Mouse (Mus musculus): Measurements from ENCODE around the gene Tbc1d21. TPM values are rescaled to one million over a fixed set of nuclear protein-coding genes. Genes with fewer than 3 reads are reported as not detected.
A peak's percentile ranks its signal among the peaks of the same experiment; 100 is the strongest.

The Tbc1d21 gene
- polyA plus RNA-seq, 1 experiment from 2014 or later, result not detected

GRCm38 (mm10) chr9:58354701-58355100 is 15.6 kb downstream of the Tbc1d21 start:
- no peak overlapping the region for H3K9ac ChIP-seq (ENCODE audit: low read length)
- no peaks in the 10 kb centered on the region for H3K36me3 ChIP-seq (ENCODE audit: control insufficient read depth, insufficient read depth, low read length)
- no peaks in the 10 kb centered on the region for H3K4me1 ChIP-seq (replicated peaks; ENCODE audit: control insufficient read depth, insufficient read depth, low read length)
- H3K9me3 ChIP-seq (ENCODE audit: control insufficient read depth, low read length), result no peaks in the 10 kb centered on the region
- no peak for ATAC-seq (ENCODE audit: low read depth)
- H3K27ac ChIP-seq (ENCODE audit: low read length), result no peak overlapping the region
- H3K27me3 ChIP-seq (ENCODE audit: control insufficient read depth, insufficient read depth, low read depth, low read length), result no peaks in the 10 kb centered on the region
- no peak overlapping the region for H3K4me3 ChIP-seq (ENCODE audit: low read length)
- no peak overlapping the region for H3K4me2 ChIP-seq (ENCODE audit: low read depth, low read length)
- WGBS, result 70% methylated on average over 6 of the region's 6 CpGs

- Histone ChIP-seq H3K27me3 (ENCODE audit: control insufficient read depth, insufficient read depth, low read depth, low read length) (no peaks in the 10 kb centered on the region), H3K4me2 (ENCODE audit: low read depth, low read length) (no peak overlapping the region), H3K36me3 (ENCODE audit: control insufficient read depth, insufficient read depth, low read length) (no peaks in the 10 kb centered on the region), H3K4me1 (replicated peaks; ENCODE audit: control insufficient read depth, insufficient read depth, low read length) (no peaks in the 10 kb centered on the region), H3K27ac (ENCODE audit: low read length) (no peak overlapping the region), H3K9ac (ENCODE audit: low read length) (no peak overlapping the region), H3K4me3 (ENCODE audit: low read length) (no peak overlapping the region), H3K9me3 (ENCODE audit: control insufficient read depth, low read length) (no peaks in the 10 kb centered on the region)
- 76% methylated on average over 6 of the region's 6 CpGs for WGBS
- ATAC-seq (ENCODE audit: low read depth), result no peak
Measured at GRCm38 (mm10) chr9:58353224-58353623, 17.0 kb downstream of the Tbc1d21 start.

- no peaks in the 10 kb centered on the region for H3K9me3 ChIP-seq (ENCODE audit: control insufficient read depth, low read length)
- no peak for ATAC-seq (ENCODE audit: low read depth)
- H3K36me3 ChIP-seq (ENCODE audit: control insufficient read depth, insufficient read depth, low read length), result no peaks in the 10 kb centered on the region
- no peaks in the 10 kb centered on the region for H3K27me3 ChIP-seq (ENCODE audit: control insufficient read depth, insufficient read depth, low read depth, low read length)
- H3K4me1 ChIP-seq (replicated peaks; ENCODE audit: control insufficient read depth, insufficient read depth, low read length), result no peaks in the 10 kb centered on the region
- no peak overlapping the region for H3K9ac ChIP-seq (ENCODE audit: low read length)
- no peak overlapping the region for H3K4me3 ChIP-seq (ENCODE audit: low read length)
- WGBS, result 82% methylated on average over 6 of the region's 6 CpGs
- H3K27ac ChIP-seq (ENCODE audit: low read length), result no peak overlapping the region
- H3K4me2 ChIP-seq (ENCODE audit: low read depth, low read length), result no peak overlapping the region
Measured at GRCm38 (mm10) chr9:58347795-58348194, 22.5 kb downstream of the Tbc1d21 start.

GRCm38 (mm10) chr9:58346498-58346897 is 23.8 kb downstream of the Tbc1d21 start:
- WGBS, result 4% methylated on average over 10 of the region's 10 CpGs
- ATAC-seq (ENCODE audit: low read depth), result no peak

GRCm38 (mm10) chr9:58345963-58346362 is 24.3 kb downstream of the Tbc1d21 start:
- H3K36me3 ChIP-seq (ENCODE audit: control insufficient read depth, insufficient read depth, low read length), result no peaks in the 10 kb centered on the region
- no peaks in the 10 kb centered on the region for H3K27me3 ChIP-seq (ENCODE audit: control insufficient read depth, insufficient read depth, low read depth, low read length)
- no peaks in the 10 kb centered on the region for H3K9me3 ChIP-seq (ENCODE audit: control insufficient read depth, low read length)
- 31% methylated on average over 7 of the region's 7 CpGs for WGBS
- ATAC-seq (ENCODE audit: low read depth), result no peak
- no peak overlapping the region for H3K27ac ChIP-seq (ENCODE audit: low read length)
- no peak overlapping the region for H3K4me2 ChIP-seq (ENCODE audit: low read depth, low read length)
- H3K4me1 ChIP-seq (replicated peaks; ENCODE audit: control insufficient read depth, insufficient read depth, low read length), result no peaks in the 10 kb centered on the region
- no peak overlapping the region for H3K9ac ChIP-seq (ENCODE audit: low read length)
- no peak overlapping the region for H3K4me3 ChIP-seq (ENCODE audit: low read length)

More at GRCm38 (mm10) chr9:58346498-58346897, 23.8 kb downstream of the Tbc1d21 start:
- Histone ChIP-seq H3K4me2 (ENCODE audit: low read depth, low read length) (no peak overlapping the region), H3K4me3 (ENCODE audit: low read length) (no peak overlapping the region), H3K27me3 (ENCODE audit: control insufficient read depth, insufficient read depth, low read depth, low read length) (no peaks in the 10 kb centered on the region), H3K27ac (ENCODE audit: low read length) (no peak overlapping the region), H3K9me3 (ENCODE audit: control insufficient read depth, low read length) (no peaks in the 10 kb centered on the region), H3K4me1 (replicated peaks; ENCODE audit: control insufficient read depth, insufficient read depth, low read length) (no peaks in the 10 kb centered on the region), H3K9ac (ENCODE audit: low read length) (no peak overlapping the region), H3K36me3 (ENCODE audit: control insufficient read depth, insufficient read depth, low read length) (no peaks in the 10 kb centered on the region)

- no peaks in the 10 kb centered on the region for H3K36me3 ChIP-seq (ENCODE audit: control insufficient read depth, insufficient read depth, low read length)
- WGBS, result 92% methylated on average over 1 of the region's 1 CpGs
- no peak for ATAC-seq (ENCODE audit: low read depth)
- no peak overlapping the region for H3K4me2 ChIP-seq (ENCODE audit: low read depth, low read length)
- H3K9me3 ChIP-seq (ENCODE audit: control insufficient read depth, low read length), result no peaks in the 10 kb centered on the region
- no peaks in the 10 kb centered on the region for H3K27me3 ChIP-seq (ENCODE audit: control insufficient read depth, insufficient read depth, low read depth, low read length)
- no peak overlapping the region for H3K9ac ChIP-seq (ENCODE audit: low read length)
- H3K4me3 ChIP-seq (ENCODE audit: low read length), result no peak overlapping the region
- no peaks in the 10 kb centered on the region for H3K4me1 ChIP-seq (replicated peaks; ENCODE audit: control insufficient read depth, insufficient read depth, low read length)
- H3K27ac ChIP-seq (ENCODE audit: low read length), result no peak overlapping the region
Measured at GRCm38 (mm10) chr9:58341795-58342194, 28.5 kb downstream of the Tbc1d21 start.

- Histone ChIP-seq H3K36me3 (ENCODE audit: control insufficient read depth, insufficient read depth, low read length) (no peaks in the 10 kb centered on the region), H3K9ac (ENCODE audit: low read length) (no peak overlapping the region), H3K4me1 (replicated peaks; ENCODE audit: control insufficient read depth, insufficient read depth, low read length) (no peaks in the 10 kb centered on the region), H3K4me3 (ENCODE audit: low read length) (no peak overlapping the region), H3K27me3 (ENCODE audit: control insufficient read depth, insufficient read depth, low read depth, low read length) (no peaks in the 10 kb centered on the region), H3K9me3 (ENCODE audit: control insufficient read depth, low read length) (no peaks in the 10 kb centered on the region), H3K4me2 (ENCODE audit: low read depth, low read length) (no peak overlapping the region), H3K27ac (ENCODE audit: low read length) (no peak overlapping the region)
- no peak for ATAC-seq (ENCODE audit: low read depth)
- 65% methylated on average over 8 of the region's 8 CpGs for WGBS
Measured at GRCm38 (mm10) chr9:58336650-58337281, 33.5 kb downstream of the Tbc1d21 start.

GRCm38 (mm10) chr9:58331276-58331675 is 39.0 kb downstream of the Tbc1d21 start:
- ATAC-seq (ENCODE audit: low read depth), result no peak
- no peak overlapping the region for H3K4me2 ChIP-seq (ENCODE audit: low read depth, low read length)
- no peaks in the 10 kb centered on the region for H3K4me1 ChIP-seq (replicated peaks; ENCODE audit: control insufficient read depth, insufficient read depth, low read length)
- H3K27ac ChIP-seq (ENCODE audit: low read length), result no peak overlapping the region
- H3K9ac ChIP-seq (ENCODE audit: low read length), result no peak overlapping the region
- H3K27me3 ChIP-seq (ENCODE audit: control insufficient read depth, insufficient read depth, low read depth, low read length), result no peaks in the 10 kb centered on the region
- H3K9me3 ChIP-seq (ENCODE audit: control insufficient read depth, low read length), result no peaks in the 10 kb centered on the region
- 57% methylated on average over 3 of the region's 3 CpGs for WGBS
- no peaks in the 10 kb centered on the region for H3K36me3 ChIP-seq (ENCODE audit: control insufficient read depth, insufficient read depth, low read length)
- H3K4me3 ChIP-seq (ENCODE audit: low read length), result no peak overlapping the region

GRCm38 (mm10) chr9:58330293-58330692 is 40.0 kb downstream of the Tbc1d21 start:
- Histone ChIP-seq H3K4me2 (ENCODE audit: low read depth, low read length) (no peak overlapping the region), H3K9me3 (ENCODE audit: control insufficient read depth, low read length) (no peaks in the 10 kb centered on the region), H3K27me3 (ENCODE audit: control insufficient read depth, insufficient read depth, low read depth, low read length) (no peaks in the 10 kb centered on the region), H3K36me3 (ENCODE audit: control insufficient read depth, insufficient read depth, low read length) (no peaks in the 10 kb centered on the region), H3K27ac (ENCODE audit: low read length) (no peak overlapping the region), H3K4me1 (replicated peaks; ENCODE audit: control insufficient read depth, insufficient read depth, low read length) (no peaks in the 10 kb centered on the region), H3K9ac (ENCODE audit: low read length) (no peak overlapping the region), H3K4me3 (ENCODE audit: low read length) (no peak overlapping the region)
- peak; percentile 56; the same call in 1 of the 2 replicates for ATAC-seq (ENCODE audit: low read depth)
- WGBS, result 17% methylated on average over 5 of the region's 5 CpGs

GRCm38 (mm10) chr9:58327382-58327781 is 42.9 kb downstream of the Tbc1d21 start:
- WGBS, result 39% methylated on average over 1 of the region's 1 CpGs
- Histone ChIP-seq H3K27ac (ENCODE audit: low read length) (no peak overlapping the region), H3K4me3 (ENCODE audit: low read length) (no peak overlapping the region), H3K27me3 (ENCODE audit: control insufficient read depth, insufficient read depth, low read depth, low read length) (no peaks in the 10 kb centered on the region), H3K4me1 (replicated peaks; ENCODE audit: control insufficient read depth, insufficient read depth, low read length) (no peaks in the 10 kb centered on the region), H3K9ac (ENCODE audit: low read length) (no peak overlapping the region), H3K4me2 (ENCODE audit: low read depth, low read length) (no peak overlapping the region), H3K36me3 (ENCODE audit: control insufficient read depth, insufficient read depth, low read length) (no peaks in the 10 kb centered on the region), H3K9me3 (ENCODE audit: control insufficient read depth, low read length) (no peaks in the 10 kb centered on the region)
- ATAC-seq (ENCODE audit: low read depth), result peak; percentile 56; the same call in 1 of the 2 replicates

Data from lung, embryonic 16.5 days (tissue).